Mouse (Mus musculus): ENCODE data around the gene Sh3d19.
"Not testable (repeated sequence)": the region's sequence is repeated elsewhere in the genome, so short reads cannot be mapped to it uniquely, and the experiment has no call there.

Sh3d19 gene

GRCm38 (mm10) chr3:85980036-85980435, 9.1 kb downstream of the Sh3d19 start:
- no peak for DNase-seq (ENCODE audit: extremely low spot score, low spot score)

GRCm38 (mm10) chr3:85981761-85982160, 10.9 kb downstream of the Sh3d19 start:
- not testable (repeated sequence) for DNase-seq (ENCODE audit: extremely low spot score, low spot score)

DNA sequence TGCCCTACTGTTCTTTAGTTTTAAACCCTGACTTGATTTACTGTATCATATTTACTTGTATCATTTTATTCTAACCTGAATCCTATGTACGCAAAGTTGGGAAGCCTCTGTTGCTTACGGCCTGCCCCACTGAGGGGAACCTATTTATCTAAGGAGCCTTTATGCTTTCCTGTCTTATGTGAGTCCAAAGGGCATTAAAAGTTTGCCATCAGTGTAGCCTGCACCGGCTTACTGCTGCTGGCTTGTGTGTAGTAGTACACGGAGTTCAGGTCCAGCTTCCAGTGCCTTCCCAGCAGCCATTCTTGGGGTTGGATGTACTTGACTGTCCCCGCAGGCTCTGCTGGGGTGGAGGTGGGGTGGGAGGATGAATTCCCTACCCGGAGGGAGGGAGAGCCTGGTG, 13.6 kb downstream of the Sh3d19 start:
- no peak for DNase-seq (ENCODE audit: extremely low spot score, low spot score)

DNA sequence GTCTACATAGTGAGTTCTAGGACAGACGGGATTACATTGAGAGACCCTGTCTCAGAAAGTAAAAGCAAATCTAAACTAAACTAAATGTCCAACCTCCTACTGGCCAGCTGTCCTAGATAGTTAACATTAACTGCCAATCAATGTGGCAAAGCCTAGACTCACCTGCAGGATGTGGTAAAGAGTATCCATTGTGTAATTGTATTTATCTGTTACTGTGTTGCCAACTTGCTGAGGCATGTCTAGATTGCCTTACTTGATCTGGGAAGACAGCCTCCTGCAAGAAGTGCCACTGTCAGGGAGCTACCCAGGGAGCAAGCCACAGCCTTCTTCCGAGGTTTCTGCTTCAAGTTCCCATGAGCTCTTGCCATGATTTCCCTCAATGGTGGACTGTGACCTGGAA, 16.3 kb downstream of the Sh3d19 start:
- no peak for DNase-seq (ENCODE audit: extremely low spot score, low spot score)

DNA sequence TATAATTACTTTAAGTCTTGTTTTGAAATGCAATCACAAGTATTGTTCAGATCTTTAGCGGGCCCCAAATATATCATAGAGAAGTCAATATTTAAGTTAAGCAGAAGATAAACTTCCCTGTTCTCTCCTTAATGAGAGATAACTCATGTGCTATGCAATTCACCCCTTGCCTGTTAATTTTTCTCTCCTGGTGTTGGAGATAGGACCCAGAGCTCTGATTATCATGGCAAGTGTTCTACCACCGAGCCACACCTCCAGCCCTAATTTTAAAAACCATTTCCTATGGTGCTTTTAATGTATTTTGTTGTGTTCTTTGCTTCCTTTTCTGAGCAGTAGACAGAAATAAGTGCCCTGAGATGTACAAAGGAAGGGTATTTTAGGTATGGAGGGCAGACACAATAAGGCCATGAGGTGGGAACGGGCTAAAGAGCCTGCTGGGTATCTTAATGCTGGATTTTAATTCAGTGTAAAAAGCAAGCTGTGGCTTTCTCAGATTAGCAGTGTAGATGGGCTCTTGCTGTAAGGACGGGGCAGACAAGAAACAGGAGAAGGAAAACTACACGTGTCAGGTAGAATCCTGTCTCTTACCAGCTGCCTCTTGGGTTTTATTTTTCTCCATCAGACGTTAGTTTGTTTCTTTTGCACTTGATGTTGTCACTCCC, 20.4 kb downstream of the Sh3d19 start:
- DNase-seq (ENCODE audit: extremely low spot score, low spot score) = no peak

GRCm38 (mm10) chr3:85991802-85992156, 20.9 kb downstream of the Sh3d19 start:
- no peak for DNase-seq (ENCODE audit: extremely low spot score, low spot score)

GRCm38 (mm10) chr3:85993744-85994143, 22.8 kb downstream of the Sh3d19 start:
- no peak for DNase-seq (ENCODE audit: extremely low spot score, low spot score)

- DNase-seq (ENCODE audit: extremely low spot score, low spot score) = no peak
Observed at GRCm38 (mm10) chr3:85994645-85995044, 23.7 kb downstream of the Sh3d19 start.

- no peak for DNase-seq (ENCODE audit: extremely low spot score, low spot score)
Observed at GRCm38 (mm10) chr3:86001271-86001670, 30.4 kb downstream of the Sh3d19 start.

DNA sequence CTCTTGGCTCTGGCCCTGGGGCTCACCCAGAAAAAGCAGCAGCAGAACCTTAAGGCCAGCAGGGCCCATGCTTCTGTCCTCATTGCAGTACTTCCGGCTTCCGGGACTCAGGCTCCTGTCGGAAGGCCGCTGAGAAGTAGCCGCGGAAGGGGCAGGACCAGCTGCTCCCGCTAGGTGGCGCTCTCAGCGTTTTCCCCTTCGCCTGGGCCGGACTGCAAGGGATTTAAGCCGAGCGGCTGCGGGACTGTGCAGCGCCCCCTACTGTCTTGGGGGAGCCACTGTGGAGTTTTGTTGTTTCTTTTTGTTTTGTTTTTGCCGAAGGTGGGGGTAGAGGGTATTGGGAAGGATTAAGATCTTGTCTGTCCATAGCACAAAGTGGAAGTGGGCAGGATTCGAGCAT, 31.5 kb downstream of the Sh3d19 start, which contains the start of gene Prss48:
TSS of gene Prss48 (minus strand) at position 69 of the 400 bp plus-strand sequence.
- no peak for DNase-seq (ENCODE audit: extremely low spot score, low spot score)

GRCm38 (mm10) chr3:86002940-86003339, 32.0 kb downstream of the Sh3d19 start:
- DNase-seq (ENCODE audit: extremely low spot score, low spot score) = no peak

- no peak for DNase-seq (ENCODE audit: extremely low spot score, low spot score)
Observed at GRCm38 (mm10) chr3:86004751-86005150, 33.8 kb downstream of the Sh3d19 start.

GRCm38 (mm10) chr3:86010618-86011017, 39.7 kb downstream of the Sh3d19 start:
- DNase-seq (ENCODE audit: extremely low spot score, low spot score) = no peak

DNA sequence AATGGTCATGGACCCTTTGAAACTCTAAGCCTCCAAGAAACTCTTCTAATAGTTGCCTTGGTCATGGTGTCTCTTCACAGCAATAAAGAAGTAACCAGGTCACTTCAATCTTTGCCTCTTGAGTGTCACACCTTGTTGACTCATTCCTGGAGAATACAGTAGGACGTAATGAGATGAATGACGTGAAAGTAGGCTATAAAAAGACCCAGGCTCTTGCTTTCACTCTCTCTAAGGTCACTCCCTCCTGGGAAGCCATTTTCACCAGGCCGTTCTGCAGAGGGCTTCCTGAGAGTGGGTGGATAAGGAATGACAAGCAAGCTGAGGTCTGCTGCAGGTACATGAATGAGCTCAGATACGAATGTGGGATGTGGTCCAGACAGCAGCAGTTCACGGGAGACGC, 40.5 kb downstream of the Sh3d19 start:
- DNase-seq (ENCODE audit: extremely low spot score, low spot score) = no peak

GRCm38 (mm10) chr3:86011833-86012232, 40.9 kb downstream of the Sh3d19 start:
- no peak for DNase-seq (ENCODE audit: extremely low spot score, low spot score)

DNA sequence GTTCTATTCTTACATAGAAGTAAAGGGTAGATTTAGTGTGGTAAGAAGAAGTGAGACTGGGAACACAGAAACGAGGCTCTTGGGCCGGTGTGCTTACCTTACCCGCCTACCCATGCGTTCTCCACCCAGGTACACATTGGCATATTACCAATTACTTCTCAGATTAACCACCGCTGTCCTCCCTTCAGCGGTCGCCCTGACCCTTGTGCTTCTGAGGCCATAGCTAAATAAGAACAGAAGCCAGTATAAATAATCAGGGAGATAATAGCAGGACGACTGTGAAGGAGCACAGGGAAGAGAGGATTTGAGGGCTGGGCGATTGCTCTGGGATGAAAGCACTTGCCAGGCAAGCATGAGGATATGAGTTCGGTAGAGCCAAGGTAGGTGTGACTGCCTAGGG, 42.9 kb downstream of the Sh3d19 start:
- no peak for DNase-seq (ENCODE audit: extremely low spot score, low spot score)

DNA sequence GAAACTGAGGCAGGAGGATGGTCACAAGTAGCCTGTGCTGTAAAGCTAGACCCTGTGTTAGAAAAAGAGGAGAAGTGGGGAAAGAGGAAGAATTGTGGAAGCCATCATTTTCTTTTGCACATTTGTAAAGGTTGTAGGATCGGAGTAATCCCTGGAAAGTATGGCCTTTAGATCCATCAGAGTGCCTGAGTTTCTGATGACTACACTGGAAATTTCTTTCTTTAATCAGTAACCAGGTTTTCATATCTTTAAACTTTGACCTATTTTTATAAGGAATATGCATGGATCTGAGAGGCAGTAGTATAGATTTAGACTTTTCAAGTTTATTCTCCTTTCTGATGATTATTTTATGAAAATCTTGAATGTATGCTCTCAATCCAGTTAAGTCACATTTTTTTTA, 46.1 kb downstream of the Sh3d19 start:
- DNase-seq (ENCODE audit: extremely low spot score, low spot score) = no peak

- DNase-seq (ENCODE audit: extremely low spot score, low spot score) = no peak
Observed at GRCm38 (mm10) chr3:86017484-86017883, 46.6 kb downstream of the Sh3d19 start.

GRCm38 (mm10) chr3:86020921-86021650, 50.2 kb downstream of the Sh3d19 start:
- DNase-seq (ENCODE audit: extremely low spot score, low spot score) = no peak

DNA sequence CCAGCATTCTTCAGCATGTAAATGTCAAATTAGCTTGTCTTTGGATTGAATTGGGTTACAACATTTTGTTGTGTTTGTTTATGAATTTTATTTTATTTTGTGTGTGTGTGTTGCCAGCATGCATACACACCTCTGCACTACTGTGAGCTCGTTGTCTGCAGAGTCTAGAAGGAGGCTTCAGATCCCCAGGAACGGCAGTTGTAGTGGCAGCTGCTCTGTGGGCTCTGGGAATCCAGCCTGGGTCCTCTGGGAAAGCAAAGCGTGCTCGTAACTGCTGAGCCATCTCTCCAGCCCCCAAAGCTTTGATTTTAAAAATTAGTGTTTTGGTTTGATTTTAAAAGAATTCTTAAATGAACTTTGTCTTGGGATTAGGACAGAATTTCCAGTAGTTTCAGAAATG, 50.7 kb downstream of the Sh3d19 start:
- DNase-seq (ENCODE audit: extremely low spot score, low spot score) = no peak

DNA sequence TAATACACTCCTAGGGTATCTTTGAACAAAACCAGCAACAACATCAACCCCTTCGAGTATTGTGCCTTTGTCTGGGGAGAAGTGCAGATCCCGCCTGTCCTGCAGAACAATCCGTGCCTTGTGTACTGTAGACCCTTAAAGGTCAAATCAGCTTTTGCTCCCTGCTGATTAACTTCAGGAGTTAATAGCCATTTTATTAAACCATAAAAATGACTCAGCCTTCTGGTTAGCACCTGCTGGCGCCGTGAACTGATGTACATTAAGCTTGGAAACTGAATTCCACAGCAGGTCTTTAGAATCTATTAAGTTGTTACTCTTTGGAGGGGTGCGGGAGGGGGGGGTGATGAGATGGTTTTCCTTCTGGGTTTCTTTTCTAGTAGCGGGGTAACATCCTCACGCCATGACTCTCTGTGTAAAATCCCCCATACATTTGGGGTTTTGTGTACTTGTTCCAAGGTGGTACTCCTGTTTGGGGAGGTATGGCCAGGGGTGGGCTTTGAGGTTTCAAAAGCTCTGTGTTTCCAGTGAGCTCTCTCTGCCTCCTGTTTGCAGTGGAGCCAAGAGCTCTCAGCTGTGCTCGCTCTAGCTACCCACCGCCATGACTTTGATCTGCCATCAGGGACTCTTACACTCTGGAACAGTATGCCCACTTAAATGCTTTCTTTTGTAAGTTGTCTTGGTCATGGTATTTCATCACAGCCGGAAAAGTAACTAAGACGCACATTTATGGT, 53.3 kb downstream of the Sh3d19 start:
- no peak for DNase-seq (ENCODE audit: extremely low spot score, low spot score)

GRCm38 (mm10) chr3:86025341-86026137, 54.6 kb downstream of the Sh3d19 start:
- DNase-seq (ENCODE audit: extremely low spot score, low spot score) = no peak

Measured in neural tube, embryonic 10.5 days (tissue).